Mouse (Mus musculus) forebrain, embryonic 13.5 days (tissue): ENCODE results near the gene Ahcyl2. TPM values are rescaled to one million over a fixed set of nuclear protein-coding genes. Genes with fewer than 3 reads are reported as not detected.
"Not testable (repeated sequence)": the region's sequence is repeated elsewhere in the genome, so short reads cannot be mapped to it uniquely, and the experiment has no call there.

Experiments used
- ATAC-seq: fragments of 200-750 bp; cut with Nextera tagmentation; 2 replicates; pipeline ENCODE4 v1.8.0; 2017
- H3K27ac ChIP-seq: fragments of 300-500 bp; sonication (generic); 2 replicates; pipeline ENCODE4 v1.5.1; 2015; ENCODE audit warnings: inconsistent platforms, mild to moderate bottlenecking, moderate library complexity
- H3K27me3 ChIP-seq: fragments of 300-500 bp; sonication (generic); 2 replicates; pipeline ENCODE4 v1.6.1; 2015; ENCODE audit warnings: mild to moderate bottlenecking, inconsistent platforms
- H3K36me3 ChIP-seq: fragments of 300-500 bp; sonication (generic); 2 replicates; pipeline ENCODE4 v1.6.1; 2015; ENCODE audit warnings: mild to moderate bottlenecking, inconsistent platforms; ENCODE audit not compliant: poor library complexity, severe bottlenecking
- H3K4me1 ChIP-seq: fragments of 300-500 bp; sonication (generic); 2 replicates; pipeline ENCODE4 v1.6.1; 2015; ENCODE audit warnings: inconsistent platforms
- H3K4me2 ChIP-seq: fragments of 300-500 bp; sonication (generic); 2 replicates; pipeline ENCODE4 v1.6.1; 2015; ENCODE audit warnings: inconsistent platforms, mild to moderate bottlenecking, moderate library complexity
- H3K4me3 ChIP-seq: fragments of 300-500 bp; sonication (generic); 2 replicates; pipeline ENCODE4 v1.5.1; 2015; ENCODE audit warnings: mild to moderate bottlenecking, inconsistent platforms
- H3K9ac ChIP-seq: fragments of 300-500 bp; sonication (generic); 2 replicates; pipeline ENCODE4 v1.6.1; 2015; ENCODE audit warnings: mild to moderate bottlenecking, inconsistent platforms
- H3K9me3 ChIP-seq: fragments of 300-500 bp; sonication (generic); replicated peaks from 2 replicates; pipeline ENCODE4 v1.6.1; 2016; ENCODE audit warnings: inconsistent platforms
- WGBS: fragments of 180-500 bp; shearing (Covaris S2); methylation state at CpG from one replicate; pipeline ENCODE4 v1.1.7; 2015; 5-methylcytosine and 5-hydroxymethylcytosine counted together
- polyA plus RNA-seq: library from polyadenylated mRNA; unstranded; fragments of >200 nt; fragmentation: Nextera tagmentation; extraction: Ambion mirVana; gene quantifications from 2 replicates; pipeline ENCODE4 v1.2.1, GENCODE M21; 2015

The Ahcyl2 gene
- polyA plus RNA-seq, 1 experiment from 2014 or later: 11.1 TPM

GRCm38 (mm10) chr6:29753336-29753735 is 14.5 kb upstream of the Ahcyl2 start:
- Histone ChIP-seq H3K27me3 (no peaks in the 10 kb centered on the region), H3K4me1 (no peaks in the 10 kb centered on the region), H3K4me2 (no peak overlapping the region), H3K36me3 (peaks cover 42% of the 10 kb centered on the region), H3K4me3 (no peak overlapping the region), H3K9ac (no peak overlapping the region; the same call in 1 of the 2 replicates), H3K27ac (no peak overlapping the region), H3K9me3 (peaks cover 2% of the 10 kb centered on the region)
- 85% methylated on average over 11 of the region's 11 CpGs for WGBS
- ATAC-seq: no peak

DNA sequence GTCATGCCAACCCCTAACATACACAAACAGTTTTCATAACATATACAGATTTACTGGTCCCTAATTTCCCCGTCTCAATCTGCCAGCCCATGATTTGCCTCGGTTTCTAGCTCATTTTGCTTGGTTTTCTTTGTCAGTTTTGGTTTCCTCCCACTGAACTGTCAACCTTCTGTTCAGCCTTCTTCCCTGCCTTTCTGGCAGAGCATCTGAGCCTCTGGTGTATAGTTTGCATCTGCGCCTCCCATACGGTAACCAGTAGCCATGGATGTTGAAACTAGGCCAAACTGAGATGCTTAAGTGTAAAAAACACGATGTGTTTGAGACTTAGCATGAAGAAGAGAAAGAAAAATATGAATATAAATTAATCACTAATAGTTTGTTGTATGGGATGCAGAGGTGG is 11.8 kb upstream of the Ahcyl2 start:
- ATAC-seq: no peak; the same call in 1 of the 2 replicates
- Histone ChIP-seq H3K27me3 (no peaks in the 10 kb centered on the region), H3K4me3 (no peak overlapping the region), H3K4me2 (no peak overlapping the region), H3K27ac (no peak overlapping the region), H3K4me1 (no peaks in the 10 kb centered on the region), H3K9ac (no peak overlapping the region), H3K9me3 (no peaks in the 10 kb centered on the region), H3K36me3 (peaks cover 59% of the 10 kb centered on the region)
- WGBS: 84% methylated on average over 5 of the region's 5 CpGs

DNA sequence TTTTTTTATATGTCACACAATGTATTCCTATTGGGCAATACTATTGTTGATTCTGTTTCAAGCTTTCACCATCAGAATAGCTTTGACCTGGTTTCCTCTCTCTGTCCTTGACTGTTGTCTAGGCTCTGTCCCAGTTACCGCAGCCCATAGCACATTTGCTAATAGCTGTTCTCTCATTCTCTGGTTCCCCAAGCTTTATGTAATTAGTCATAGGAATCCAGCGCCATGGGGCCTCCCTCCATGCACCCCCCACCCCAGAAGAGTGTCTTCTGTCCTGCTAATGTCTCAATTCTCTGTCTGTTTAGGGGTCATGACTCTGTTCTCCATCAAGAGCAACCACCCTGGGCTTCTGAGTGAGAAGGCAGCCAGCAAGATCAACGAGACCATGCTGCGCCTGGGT is 11.3 kb upstream of the Ahcyl2 start:
- no peak overlapping the region for H3K4me3 ChIP-seq
- H3K4me1 ChIP-seq: no peaks in the 10 kb centered on the region
- peaks cover 63% of the 10 kb centered on the region for H3K36me3 ChIP-seq
- no peaks in the 10 kb centered on the region for H3K9me3 ChIP-seq
- WGBS: 88% methylated on average over 4 of the region's 4 CpGs
- no peak for ATAC-seq
- H3K27ac ChIP-seq: no peak overlapping the region
- H3K4me2 ChIP-seq: no peak overlapping the region
- no peaks in the 10 kb centered on the region for H3K27me3 ChIP-seq
- H3K9ac ChIP-seq: no peak overlapping the region

DNA sequence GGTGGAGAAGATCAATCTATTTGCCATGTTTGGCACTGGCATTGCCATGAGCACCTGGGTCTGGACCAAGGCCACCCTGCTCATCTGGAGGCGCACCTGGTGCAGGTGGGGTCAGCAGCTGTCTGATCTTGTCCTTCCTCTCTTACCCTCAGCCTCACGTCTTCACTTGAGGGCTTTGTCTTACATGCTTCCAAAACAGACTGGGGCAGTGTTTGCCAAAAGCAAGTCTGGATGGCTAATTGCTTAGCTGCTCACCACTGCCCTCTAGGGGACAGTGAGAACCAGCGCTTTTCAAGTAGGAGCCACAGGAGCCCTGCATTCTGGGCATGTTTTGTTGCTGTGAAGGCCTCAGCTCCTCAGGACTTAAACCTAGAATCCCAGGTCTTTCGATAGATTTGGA is 9.4 kb upstream of the Ahcyl2 start:
- H3K4me2 ChIP-seq: no peak overlapping the region
- H3K4me3 ChIP-seq: no peak overlapping the region
- H3K36me3 ChIP-seq: peaks cover 63% of the 10 kb centered on the region
- H3K9ac ChIP-seq: no peak overlapping the region
- ATAC-seq: peak; percentile 46; the same call in 1 of the 2 replicates
- 0 out of 2 replicates have a peak overlapping the region, but pooled peaks have one; percentile 11 for H3K27ac ChIP-seq
- no peaks in the 10 kb centered on the region for H3K9me3 ChIP-seq
- no peaks in the 10 kb centered on the region for H3K4me1 ChIP-seq
- no peaks in the 10 kb centered on the region for H3K27me3 ChIP-seq
- WGBS: 39% methylated on average over 4 of the region's 4 CpGs

GRCm38 (mm10) chr6:29759012-29759679 is 8.7 kb upstream of the Ahcyl2 start:
- 0 out of 2 replicates have a peak, but pooled peaks have one; percentile 5 for ATAC-seq
- Histone ChIP-seq H3K36me3 (peaks cover 58% of the 10 kb centered on the region), H3K27ac (no peak overlapping the region), H3K4me2 (no peak overlapping the region), H3K9ac (peak overlapping the region; percentile 1; the same call in 1 of the 2 replicates), H3K9me3 (no peaks in the 10 kb centered on the region), H3K4me3 (no peak overlapping the region), H3K27me3 (no peaks in the 10 kb centered on the region), H3K4me1 (no peaks in the 10 kb centered on the region)
- WGBS: 86% methylated on average over 13 of the region's 13 CpGs

- 93% methylated on average over 1 of the region's 2 CpGs for WGBS
- not testable (repeated sequence) for H3K9me3 ChIP-seq, H3K27me3 ChIP-seq, H3K4me3 ChIP-seq, H3K27ac ChIP-seq, H3K4me1 ChIP-seq, ATAC-seq, H3K9ac ChIP-seq, H3K4me2 ChIP-seq
- H3K36me3 ChIP-seq: peaks cover 46% of the 10 kb centered on the region
Measured at GRCm38 (mm10) chr6:29760397-29760796, 7.4 kb upstream of the Ahcyl2 start.

DNA sequence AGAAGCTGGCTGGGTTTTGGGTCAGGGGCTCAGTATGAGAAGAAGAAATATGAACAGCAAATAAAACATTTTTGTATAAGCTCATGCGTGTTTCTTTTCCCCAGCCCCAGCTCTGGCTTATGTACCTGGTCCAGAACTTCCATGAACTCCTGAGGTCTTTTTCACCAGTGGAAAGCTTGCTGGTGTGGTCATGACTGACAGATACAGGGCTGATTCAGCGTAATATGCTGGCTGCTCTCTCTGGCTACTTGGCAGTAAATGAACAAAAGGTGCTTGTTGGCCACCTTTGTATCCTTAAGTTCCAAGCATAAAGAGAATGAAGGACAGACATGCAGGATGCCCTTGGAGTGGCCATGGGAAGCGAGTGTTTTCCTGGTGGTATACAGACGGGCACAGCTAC is 6.5 kb upstream of the Ahcyl2 start:
- Histone ChIP-seq H3K4me2 (no peak overlapping the region), H3K36me3 (peaks cover 42% of the 10 kb centered on the region), H3K4me1 (no peaks in the 10 kb centered on the region), H3K9ac (no peak overlapping the region), H3K4me3 (no peak overlapping the region), H3K27me3 (no peaks in the 10 kb centered on the region), H3K27ac (no peak overlapping the region), H3K9me3 (no peaks in the 10 kb centered on the region)
- WGBS: 85% methylated on average over 4 of the region's 4 CpGs
- ATAC-seq: no peak

DNA sequence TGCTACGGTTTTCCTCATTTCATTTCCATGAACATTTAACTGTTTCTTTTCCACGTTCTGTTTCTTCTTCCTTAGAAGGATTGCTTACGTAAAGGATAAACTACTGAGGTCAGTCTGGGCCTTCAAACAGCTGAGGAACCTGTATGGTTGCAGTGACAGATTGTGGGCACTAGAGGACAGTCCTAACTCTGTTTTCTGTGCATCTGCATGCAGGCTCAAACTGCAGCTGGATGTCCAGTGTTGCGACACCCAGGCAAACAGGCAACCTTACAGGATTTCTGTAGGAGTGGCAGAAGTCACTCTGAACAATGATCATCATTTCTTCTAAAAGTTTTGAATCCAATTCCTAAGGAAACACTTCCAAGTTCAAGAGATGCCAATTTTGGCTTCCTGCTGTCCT is 5.3 kb upstream of the Ahcyl2 start:
- no peak overlapping the region for H3K4me2 ChIP-seq
- no peak for ATAC-seq
- WGBS: 58% methylated on average over 4 of the region's 4 CpGs
- H3K36me3 ChIP-seq: peaks cover 32% of the 10 kb centered on the region
- H3K4me1 ChIP-seq: 0 out of 2 replicates have a peak, but pooled peaks cover 2% of the 10 kb centered on the region
- no peak overlapping the region for H3K9ac ChIP-seq
- H3K4me3 ChIP-seq: no peak overlapping the region
- no peak overlapping the region for H3K27ac ChIP-seq
- no peaks in the 10 kb centered on the region for H3K27me3 ChIP-seq
- no peaks in the 10 kb centered on the region for H3K9me3 ChIP-seq

DNA sequence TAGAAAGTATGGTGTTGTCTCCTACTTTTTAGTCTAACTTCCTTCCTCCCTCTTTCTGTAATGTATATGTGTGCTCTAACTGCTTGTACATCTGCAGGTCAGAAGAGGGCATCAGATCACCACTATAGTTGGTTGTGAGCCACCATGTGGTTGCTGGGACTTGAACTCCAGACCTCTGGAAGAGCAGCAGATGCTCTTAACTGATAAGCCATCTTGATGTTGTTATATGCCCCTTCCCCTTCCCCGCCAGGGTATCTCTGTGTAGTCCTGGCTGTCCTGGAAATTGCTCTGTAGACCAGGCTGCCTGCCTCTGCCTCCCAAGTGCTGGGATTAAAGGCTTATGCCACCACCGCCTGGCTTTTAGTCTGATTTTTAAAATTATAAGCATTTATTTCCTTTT is 937 bp upstream of the Ahcyl2 start:
- Histone ChIP-seq H3K4me2 (no peak overlapping the region), H3K4me3 (no peak overlapping the region), H3K36me3 (no peaks in the 10 kb centered on the region), H3K27ac (no peak overlapping the region), H3K9me3 (no peaks in the 10 kb centered on the region), H3K4me1 (peaks cover 15% of the 10 kb centered on the region), H3K27me3 (no peaks in the 10 kb centered on the region), H3K9ac (no peak overlapping the region)
- 95% methylated on average over 2 of the region's 2 CpGs for WGBS
- no peak for ATAC-seq

DNA sequence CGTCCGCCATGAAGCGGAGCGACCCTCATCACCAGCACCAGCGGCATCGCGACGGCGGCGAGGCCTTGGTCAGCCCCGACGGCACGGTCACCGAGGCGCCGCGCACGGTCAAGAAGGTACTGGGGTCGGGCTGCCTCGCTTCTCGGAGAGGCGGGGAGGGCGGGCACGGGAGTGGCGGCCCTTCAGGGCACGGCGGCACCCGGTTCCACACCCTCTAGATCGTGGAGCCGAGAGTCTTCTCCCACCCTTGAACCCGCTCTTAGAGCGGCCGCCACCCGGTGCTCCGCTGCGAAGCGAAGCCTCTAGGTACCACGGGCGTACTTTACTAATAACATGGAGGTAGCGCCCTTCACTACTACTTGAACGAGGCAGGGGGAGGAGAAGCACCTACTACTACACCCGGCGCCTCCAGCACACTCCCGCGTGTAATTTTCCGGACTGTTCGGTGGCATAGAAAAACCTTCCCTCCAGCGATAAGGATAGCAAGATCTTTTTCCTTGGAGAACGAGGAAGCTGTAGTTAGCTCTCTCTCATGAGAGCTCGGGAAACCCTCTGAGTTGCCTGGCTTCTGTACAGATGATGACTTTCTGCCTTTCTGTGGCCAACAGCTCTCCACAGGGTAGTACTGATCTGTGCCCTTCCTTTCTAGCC is 1.1 kb downstream of the Ahcyl2 start:
- no peaks in the 10 kb centered on the region for H3K27me3 ChIP-seq
- H3K27ac ChIP-seq: peak overlapping the region; percentile 87
- H3K9me3 ChIP-seq: no peaks in the 10 kb centered on the region
- H3K9ac ChIP-seq: peak overlapping the region; percentile 81
- H3K4me1 ChIP-seq: peaks cover 15% of the 10 kb centered on the region
- peak overlapping the region; percentile 67 for H3K4me2 ChIP-seq
- peak overlapping the region; percentile 84 for H3K4me3 ChIP-seq
- no peak; the same call in 1 of the 2 replicates for ATAC-seq
- WGBS: under 1% methylated on average over 50 of the region's 50 CpGs
- no peaks in the 10 kb centered on the region for H3K36me3 ChIP-seq

GRCm38 (mm10) chr6:29770672-29771321 is 3.0 kb downstream of the Ahcyl2 start:
- H3K4me1 ChIP-seq: peaks cover 15% of the 10 kb centered on the region
- no peak for ATAC-seq
- no peaks in the 10 kb centered on the region for H3K36me3 ChIP-seq
- 69% methylated on average over 2 of the region's 2 CpGs for WGBS
- no peak overlapping the region for H3K27ac ChIP-seq
- H3K27me3 ChIP-seq: no peaks in the 10 kb centered on the region
- no peak overlapping the region for H3K9ac ChIP-seq
- no peak overlapping the region for H3K4me2 ChIP-seq
- no peak overlapping the region for H3K4me3 ChIP-seq
- H3K9me3 ChIP-seq: no peaks in the 10 kb centered on the region

DNA sequence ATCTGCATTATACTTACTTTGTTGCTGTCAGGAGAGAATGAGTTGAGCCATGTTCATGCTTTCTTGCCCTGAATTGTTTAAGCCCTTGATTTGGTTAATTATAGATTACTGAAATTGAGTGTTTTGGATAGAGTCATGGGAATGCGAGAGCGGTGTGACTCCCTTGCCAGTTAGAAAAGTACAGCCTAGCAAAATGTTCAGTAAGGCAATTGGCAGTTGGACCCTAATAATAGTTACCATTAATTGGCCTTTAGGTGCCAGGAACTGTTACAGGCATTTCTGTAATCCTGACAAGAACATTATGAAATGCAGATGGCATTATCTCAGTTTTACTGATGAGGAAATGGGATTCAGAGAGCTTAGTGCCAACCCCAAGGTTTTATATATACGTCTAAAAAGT is 4.4 kb downstream of the Ahcyl2 start:
- Histone ChIP-seq H3K4me3 (no peak overlapping the region), H3K27me3 (no peaks in the 10 kb centered on the region), H3K4me2 (no peak overlapping the region), H3K27ac (no peak overlapping the region), H3K36me3 (no peaks in the 10 kb centered on the region), H3K4me1 (peaks cover 15% of the 10 kb centered on the region), H3K9ac (no peak overlapping the region), H3K9me3 (no peaks in the 10 kb centered on the region)
- no peak for ATAC-seq
- 75% methylated on average over 3 of the region's 3 CpGs for WGBS
